8 mouse cellular contexts compared by ENCODE assay signal in genomic region chr19:24284187-24284586, GRCm38 (mm10). TPM values are rescaled to one million over a fixed set of nuclear protein-coding genes. Genes with fewer than 3 reads are reported as not detected.
DNase-seq lines count a peak whose midpoint lies in the region; TF ChIP-seq lines count a peak whose summit lies in the region.

No protein-coding gene starts in this region.

- 62% methylated on average over 4 of the region's 4 CpGs for WGBS in olfactory bulb, adult 2 months

- TF ChIP-seq POLR2A in olfactory bulb, adult 2 months (IDR thresholded peaks at IDR 0.05; ENCODE audit: insufficient read depth, low read depth, low read length): no peak

- intact Hi-C loops in heart, postnatal 25 days (cut with DNase I): loop anchor here (5.0 to 10.0 kb wide), 2 partner anchors 581 to 597 kb away; partner anchors contain the start of genes Pgm5 and Ptar1
- intact Hi-C loops in left cerebral cortex, postnatal 36 days (cut with DNase I): loop anchor here (5.0 kb wide), 2 partner anchors 338 to 588 kb away; no protein-coding TSS in a partner anchor

- no peak overlapping the region for H3K27ac ChIP-seq in olfactory bulb, adult 2 months (ENCODE audit: insufficient read depth, low read depth, low read length)

- H3K4me3 ChIP-seq in olfactory bulb, adult 2 months (ENCODE audit: insufficient read depth, low read depth, low read length): no peak overlapping the region

- 0 out of 2 replicates have a peak, but pooled peaks cover 3% of the 10 kb centered on the region for H3K4me1 ChIP-seq in olfactory bulb, adult 2 months (ENCODE audit: control insufficient read depth, insufficient read depth, low read length)

- DNase-seq in heart, adult 18-20 months: peak; percentile 50 to 78
- no peak for DNase-seq in heart, postnatal 25 days (ENCODE audit: low spot score)
- peak; percentile 10 to 25 for DNase-seq in urinary bladder, postnatal 36 days (ENCODE audit: low spot score in 2 of 2)
- no peak for DNase-seq in urinary bladder, postnatal 4 days (ENCODE audit: low spot score in 2 of 2)
- DNase-seq in c-Kit-positive CD71-positive TER-119-positive erythroid progenitor cells, embryonic 14.5 days (ENCODE audit: low spot score): peak; percentile 69
- DNase-seq in kidney, postnatal 10 days: peak; percentile 54
- DNase-seq in left cerebral cortex, postnatal 36 days (ENCODE audit: low spot score in 2 of 2): no peak

- TF ChIP-seq CTCF in olfactory bulb, adult 2 months (IDR thresholded peaks at IDR 0.05; ENCODE audit: insufficient read depth, low read depth, low read length): 0 out of 2 replicates have a peak, but pooled peaks have one; percentile 14

RNA-seq across cellular contexts. Expression of gene Fxn, which starts 3.8 kb away (rescaled TPM):
- total RNA-seq in heart, adult 18-20 months (2021): 10 to 100 TPM; 26.1 to 30.0 TPM
- 10 to 100 TPM; 27.7 to 28.9 TPM for total RNA-seq in heart, postnatal 25 days (2021)
- not detected in 2 replicates for polyA plus RNA-seq in olfactory bulb, adult 2 months (2012; ENCODE audit: insufficient read depth, insufficient read length, low replicate concordance, missing spikeins)
- total RNA-seq in left cerebral cortex, postnatal 36 days (2021): 1 to 10 TPM; 6.7 to 7.3 TPM

RNA-seq across cellular contexts. Expression of gene Tjp2, which starts 59.4 kb away (rescaled TPM):
- 10 to 100 TPM; 13.3 to 15.3 TPM for total RNA-seq in heart, adult 18-20 months (2021)
- total RNA-seq in heart, postnatal 25 days (2021): 10 to 100 TPM; 19.7 to 22.1 TPM
- not detected in 2 replicates for polyA plus RNA-seq in olfactory bulb, adult 2 months (2012; ENCODE audit: insufficient read depth, insufficient read length, low replicate concordance, missing spikeins)
- 10 to 100 TPM; 17.1 TPM for total RNA-seq in left cerebral cortex, postnatal 36 days (2021)

Comparison
In these comparisons a context has a peak if more than half of its experiments do, and no peak if none do; other contexts are left out.
1. DNase-seq: peak in heart, adult 18-20 months (2 of 2), urinary bladder, postnatal 36 days (2 of 2), c-Kit-positive CD71-positive TER-119-positive erythroid progenitor cells, embryonic 14.5 days (single experiment) and kidney, postnatal 10 days (single experiment); none in heart, postnatal 25 days (single experiment), urinary bladder, postnatal 4 days (0 of 2) and left cerebral cortex, postnatal 36 days (0 of 2).